Comparison of ENCODE assay signal across 9 mouse cellular contexts in genomic region chr7:127362418-127362817, GRCm38 (mm10). TPM values are rescaled to one million over a fixed set of nuclear protein-coding genes. Genes with fewer than 3 reads are reported as not detected.
DNase-seq lines count a peak whose midpoint lies in the region; ATAC-seq and TF ChIP-seq lines count a peak whose summit lies in the region.
"Not testable (repeated sequence)": the region's sequence is repeated elsewhere in the genome, so short reads cannot be mapped to it uniquely, and the experiment has no call there.
"Had no signal": no experiment of that assay in that cellular context is flagged by ENCODE, and none has a peak within 500 bp of the region (broad histone marks: within the 10 kb centered on the region; RNA-seq: fewer than 3 reads in every experiment).

No protein-coding gene starts in this region.

- not testable (repeated sequence) for H3K79me2 ChIP-seq in MEL (ENCODE audit: control insufficient read depth, insufficient read depth, low read length, poor library complexity)

- peak; percentile 31 to 91 (median 75) for TF ChIP-seq CTCF in MEL (IDR thresholded peaks at IDR 0.05 in 2 of 3, conservative IDR thresholded peaks at IDR 0.05 in 1 of 3; ENCODE audit: control insufficient read depth in 1 of 3, insufficient read depth in 1 of 3, low read depth in 2 of 3, low read length in 3 of 3, poor library complexity in 1 of 3, severe bottlenecking in 1 of 3)
- peak; percentile 26; the same call in 1 of the 2 replicates for TF ChIP-seq CTCF in lung, adult 2 months (IDR thresholded peaks at IDR 0.05; ENCODE audit: insufficient read depth, low read length)

- not testable (repeated sequence) for TF ChIP-seq EP300 in MEL (IDR thresholded peaks at IDR 0.05; ENCODE audit: low read depth in 1 of 2, low read length in 2 of 2)

- H3K4me2 ChIP-seq in forebrain, embryonic 13.5 days, result peak overlapping the region; percentile 42

- H3K27ac ChIP-seq in MEL (ENCODE audit: control insufficient read depth, low read depth, low read length); forebrain, embryonic 13.5 days; hindbrain, embryonic 10.5 days: not testable (repeated sequence)

- peak overlapping the region; percentile 67 for H3K9ac ChIP-seq in MEL (ENCODE audit: control insufficient read depth, low read depth, low read length, poor library complexity, severe bottlenecking)
- H3K9ac ChIP-seq in forebrain, embryonic 13.5 days, result not testable (repeated sequence)

- TF ChIP-seq POLR2A in MEL (IDR thresholded peaks at IDR 0.05; ENCODE audit: control insufficient read depth in 1 of 2, insufficient read depth in 1 of 2, low read depth in 1 of 2, low read length in 2 of 2, poor library complexity in 1 of 2); lung, adult 2 months (IDR thresholded peaks at IDR 0.05; ENCODE audit: borderline replicate concordance, extremely low read depth, low read depth, low read length): not testable (repeated sequence)

- not testable (repeated sequence) for ATAC-seq in forebrain, embryonic 13.5 days
- ATAC-seq in monocyte, adult 5-6 weeks (replicated peaks; ENCODE audit: insufficient number of reproducible peaks, low FRiP score, low TSS enrichment, poor library complexity, severe bottlenecking), result peak; percentile 77

- WGBS in forebrain, embryonic 13.5 days, result 8% methylated on average over 13 of the region's 13 CpGs
- WGBS in hindbrain, embryonic 10.5 days, result 28% methylated on average over 13 of the region's 13 CpGs
- WGBS in lung, adult 2 months, result 13% methylated on average over 13 of the region's 13 CpGs

- TF ChIP-seq RAD21 in MEL (IDR thresholded peaks at IDR 0.05; ENCODE audit: low read depth, low read length), result peak; percentile 94

- peak; percentile 83 for DNase-seq in MEL (ENCODE audit: low read depth, low spot score)
- DNase-seq in cerebellum, adult 8-10 months, result peak; percentile 36
- peak; percentile 20 for DNase-seq in hindbrain, embryonic 10.5 days (ENCODE audit: low spot score)
- peak; percentile 57 for DNase-seq in kidney, postnatal 10 days
- peak; percentile 35 for DNase-seq in lung, adult 2 months
- DNase-seq in testis, postnatal 10 days (ENCODE audit: low spot score), result peak; percentile 40

- H3K9me3 ChIP-seq in MEL (replicated peaks; ENCODE audit: insufficient read depth, low read length); forebrain, embryonic 13.5 days (replicated peaks); hindbrain, embryonic 10.5 days: not testable (repeated sequence)

- H3K36me3 ChIP-seq in MEL (ENCODE audit: control insufficient read depth in 1 of 2, insufficient read depth in 2 of 2, low read length in 2 of 2); forebrain, embryonic 13.5 days (ENCODE audit: poor library complexity, severe bottlenecking); hindbrain, embryonic 10.5 days: not testable (repeated sequence)

- peak overlapping the region; percentile 30 to 60 for H3K4me3 ChIP-seq in MEL (ENCODE audit: control insufficient read depth in 1 of 2, insufficient read depth in 1 of 2, low read depth in 2 of 2, low read length in 2 of 2)
- H3K4me3 ChIP-seq in forebrain, embryonic 13.5 days, result peak overlapping the region; percentile 21
- H3K4me3 ChIP-seq in hindbrain, embryonic 10.5 days, result peak overlapping the region; percentile 26
- H3K4me3 ChIP-seq in lung, adult 2 months (replicated peaks; ENCODE audit: extremely low read depth, low read depth, low read length), result peak overlapping the region; percentile 58

- H3K27me3 ChIP-seq in MEL (ENCODE audit: control insufficient read depth in 1 of 2, insufficient read depth in 2 of 2, low read length in 2 of 2), result not testable (repeated sequence)
- H3K27me3 ChIP-seq in forebrain, embryonic 13.5 days, result peaks cover 21% of the 10 kb centered on the region
- H3K27me3 ChIP-seq in hindbrain, embryonic 10.5 days (ENCODE audit: insufficient read depth, poor library complexity, severe bottlenecking), result peaks cover 33% of the 10 kb centered on the region

- H3K4me1 ChIP-seq in MEL (ENCODE audit: control insufficient read depth in 1 of 2, insufficient read depth in 2 of 2, low read length in 2 of 2); lung, adult 2 months (ENCODE audit: control insufficient read depth, insufficient read depth, low read length): not testable (repeated sequence)
- peaks cover 16% of the 10 kb centered on the region for H3K4me1 ChIP-seq in forebrain, embryonic 13.5 days
- H3K4me1 ChIP-seq in hindbrain, embryonic 10.5 days (replicated peaks), result peaks cover 17% of the 10 kb centered on the region

TF ChIP-seq in MEL, 35 proteins besides CTCF, POLR2A, EP300 and RAD21:
- TF ChIP-seq HCFC1 (IDR thresholded peaks at IDR 0.05; ENCODE audit: low read depth, low read length) (0 out of 2 replicates have a peak, but pooled peaks have one; percentile 55), SIN3A (IDR thresholded peaks at IDR 0.05; ENCODE audit: low read length) (peak; percentile 84), ZC3H11A (IDR thresholded peaks at IDR 0.05; ENCODE audit: low read depth, low read length) (peak; percentile 94), MXI1 (IDR thresholded peaks at IDR 0.05; ENCODE audit: low read depth, low read length) (peak; percentile 44; the same call in 1 of the 2 replicates), MYC (IDR thresholded peaks at IDR 0.05; ENCODE audit: low read depth, low read length) (0 out of 2 replicates have a peak, but pooled peaks have one; percentile 27), SMC3 (IDR thresholded peaks at IDR 0.05; ENCODE audit: low read depth, low read length) (peak; percentile 85)
TF ChIP-seq in MEL: peak in this region for 6; not testable (repeated sequence) for 29.

RNA-seq across cellular contexts. Expression of gene Zfp747, which starts 13.4 kb away (rescaled TPM):
- total RNA-seq in MEL (2012; rRNA removed), result 6.9 and 7.5 TPM in 2 replicates
- polyA plus RNA-seq in MEL (2012; ENCODE audit: insufficient read depth in 1 of 2, insufficient read length in 2 of 2, low read depth in 1 of 2, low replicate concordance in 2 of 2, missing spikeins in 1 of 2), result 1 to 10 TPM in 1 of 2 experiments, not detected in 1; 6.2 TPM
- polyA plus RNA-seq in forebrain, embryonic 13.5 days (2015; fragmentation: Nextera tagmentation; extraction: Ambion mirVana), result 6.4 and 8.6 TPM in 2 replicates
- polyA plus RNA-seq in hindbrain, embryonic 10.5 days (2016; fragmentation: Nextera tagmentation; extraction: Ambion mirVana), result 7.9 and 9.5 TPM in 2 replicates
- 10.9 TPM in 2 replicates for polyA plus RNA-seq in lung, adult 2 months (2012; rRNA removed)
- 5.8 to 16.3 TPM (median 10.1 TPM) in 3 replicates for total RNA-seq in monocyte, adult 5-6 weeks (2017)

RNA-seq across cellular contexts. Expression of gene Zfp768, which starts 17.0 kb away (rescaled TPM):
- 4.3 and 5.4 TPM in 2 replicates for total RNA-seq in MEL (2012; rRNA removed)
- polyA plus RNA-seq in MEL (2012; ENCODE audit: insufficient read depth in 1 of 2, insufficient read length in 2 of 2, low read depth in 1 of 2, low replicate concordance in 2 of 2, missing spikeins in 1 of 2), result 10 to 100 TPM in 1 of 2 experiments, not detected in 1; 12.0 TPM
- 11.8 and 12.6 TPM in 2 replicates for polyA plus RNA-seq in forebrain, embryonic 13.5 days (2015; fragmentation: Nextera tagmentation; extraction: Ambion mirVana)
- 18.8 and 20.4 TPM in 2 replicates for polyA plus RNA-seq in hindbrain, embryonic 10.5 days (2016; fragmentation: Nextera tagmentation; extraction: Ambion mirVana)
- 31.7 and 35.5 TPM in 2 replicates for polyA plus RNA-seq in lung, adult 2 months (2012; rRNA removed)
- total RNA-seq in monocyte, adult 5-6 weeks (2017), result 1.8 to 3.4 TPM (median 2.9 TPM) in 3 replicates

RNA-seq across cellular contexts. Expression of gene 9130019O22Rik, which starts 24.5 kb away (rescaled TPM):
- 1.4 and 2.1 TPM in 2 replicates for total RNA-seq in MEL (2012; rRNA removed)
- 1 to 10 TPM in 1 of 2 experiments, not detected in 1; 1.5 TPM for polyA plus RNA-seq in MEL (2012; ENCODE audit: insufficient read depth in 1 of 2, insufficient read length in 2 of 2, low read depth in 1 of 2, low replicate concordance in 2 of 2, missing spikeins in 1 of 2)
- polyA plus RNA-seq in forebrain, embryonic 13.5 days (2015; fragmentation: Nextera tagmentation; extraction: Ambion mirVana), result 5.3 and 5.5 TPM in 2 replicates
- polyA plus RNA-seq in hindbrain, embryonic 10.5 days (2016; fragmentation: Nextera tagmentation; extraction: Ambion mirVana), result 5.3 and 6.2 TPM in 2 replicates
- polyA plus RNA-seq in lung, adult 2 months (2012; rRNA removed), result 4.1 and 5.1 TPM in 2 replicates
- total RNA-seq in monocyte, adult 5-6 weeks (2017), result 0.95 to 4.5 TPM (median 2.6 TPM) in 3 replicates

RNA-seq across cellular contexts. Expression of gene E430018J23Rik, which starts 31.0 kb away (rescaled TPM):
- 2.3 and 2.5 TPM in 2 replicates for total RNA-seq in MEL (2012; rRNA removed)
- 1 to 10 TPM in 1 of 2 experiments, not detected in 1; 2.1 TPM for polyA plus RNA-seq in MEL (2012; ENCODE audit: insufficient read depth in 1 of 2, insufficient read length in 2 of 2, low read depth in 1 of 2, low replicate concordance in 2 of 2, missing spikeins in 1 of 2)
- 6.0 and 7.2 TPM in 2 replicates for polyA plus RNA-seq in forebrain, embryonic 13.5 days (2015; fragmentation: Nextera tagmentation; extraction: Ambion mirVana)
- 5.4 and 6.7 TPM in 2 replicates for polyA plus RNA-seq in hindbrain, embryonic 10.5 days (2016; fragmentation: Nextera tagmentation; extraction: Ambion mirVana)
- polyA plus RNA-seq in lung, adult 2 months (2012; rRNA removed), result 7.6 TPM in 2 replicates
- 2.1 to 2.3 TPM (median 2.2 TPM) in 3 replicates for total RNA-seq in monocyte, adult 5-6 weeks (2017)
- polyA plus RNA-seq: erythroblast, embryonic 14.5 days had no signal

RNA-seq across cellular contexts. Expression of gene Zfp764, which starts 44.2 kb away (rescaled TPM):
- 3.7 and 4.1 TPM in 2 replicates for total RNA-seq in MEL (2012; rRNA removed)
- polyA plus RNA-seq in MEL (2012; ENCODE audit: insufficient read depth in 1 of 2, insufficient read length in 2 of 2, low read depth in 1 of 2, low replicate concordance in 2 of 2, missing spikeins in 1 of 2), result 1 to 10 TPM in 1 of 2 experiments, not detected in 1; 3.1 TPM
- polyA plus RNA-seq in forebrain, embryonic 13.5 days (2015; fragmentation: Nextera tagmentation; extraction: Ambion mirVana), result 4.3 and 5.4 TPM in 2 replicates
- polyA plus RNA-seq in hindbrain, embryonic 10.5 days (2016; fragmentation: Nextera tagmentation; extraction: Ambion mirVana), result 6.6 and 7.1 TPM in 2 replicates
- polyA plus RNA-seq in lung, adult 2 months (2012; rRNA removed), result 7.5 and 8.5 TPM in 2 replicates
- 7.7 to 12.5 TPM (median 10.0 TPM) in 3 replicates for total RNA-seq in monocyte, adult 5-6 weeks (2017)
- polyA plus RNA-seq: erythroblast, embryonic 14.5 days had no signal

Comparison
In these comparisons a context has a peak if more than half of its experiments do, and no peak if none do; other contexts are left out.
1. DNase-seq: peak in every context shown above with its lines; median percentile 83 in MEL; 57 in kidney, postnatal 10 days; 40 in testis, postnatal 10 days; 36 in cerebellum, adult 8-10 months; 35 in lung, adult 2 months; 20 in hindbrain, embryonic 10.5 days.